Mouse (Mus musculus) Patski (cell line): ENCODE data around the gene Ythdf2. TPM values are rescaled to one million over a fixed set of nuclear protein-coding genes. Genes with fewer than 3 reads are reported as not detected.

Experiments used
- ATAC-seq: fragments of 100-300 bp; one replicate; pipeline ENCODE4 v1.8.0; 2021
- CTCF ChIA-PET: fragments of 350-600 bp; sonication (Branson Sonifier 250); formaldehyde crosslinking; loops from one replicate; lab custom pipeline; 2022; ENCODE audit warnings: inconsistent platforms; lab: Charles Lee
- POLR2A ChIA-PET: fragments of 350-600 bp; sonication (Branson Sonifier 250); formaldehyde crosslinking; loops from one replicate; lab custom pipeline; 2022; ENCODE audit warnings: antibody characterized with exemption, inconsistent platforms; lab: Charles Lee
- DNase-seq: peaks from one replicate; pipeline ENCODE4 v3.0.0-alpha.2; 2011; ENCODE audit warnings: low read depth, low spot score
- H3K27me3 ChIP-seq: fragments of 371-371 bp; one replicate; pipeline ENCODE4 v1.5.1; 2021
- CTCF ChIP-seq: fragments of 100-300 bp; IDR thresholded peaks from one replicate; pipeline ENCODE4 v1.5.1; 2021
- in situ Hi-C: fragments of 300-500 bp; cut with MboI; formaldehyde crosslinking; loops from 3 replicates; pipeline ENCODE4 v1.11.1; 2018; ENCODE audit warnings: low pct_unique_long_range_greater_than_20kb, mixed read lengths
- polyA plus RNA-seq: library from polyadenylated mRNA; unstranded; gene quantifications from one replicate; pipeline ENCODE4 v1.2.3, GENCODE M21; 2021

The Ythdf2 gene
- polyA plus RNA-seq, 1 experiment from 2014 or later, result 35.5 TPM

DNA sequence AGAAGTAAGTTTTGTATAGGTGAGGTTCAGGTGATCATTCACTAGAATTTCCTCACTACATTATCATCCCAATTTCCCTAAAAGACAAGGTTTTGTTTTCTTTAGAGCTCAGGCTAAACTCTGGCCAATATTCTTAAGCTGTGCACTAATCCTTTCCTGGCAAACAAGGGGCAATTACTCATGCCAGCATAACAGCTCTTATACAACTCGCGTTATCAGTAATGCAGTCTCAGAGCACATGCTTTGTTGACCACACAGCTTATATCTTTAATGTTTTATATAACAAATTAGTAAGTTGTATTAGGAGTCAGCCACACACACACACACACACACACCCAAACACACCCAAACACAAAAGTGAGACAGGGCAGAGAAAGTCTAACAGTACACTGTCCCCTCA is 1.8 kb downstream of the Ythdf2 start:
- in situ Hi-C loops, result no loop called here
- ATAC-seq, result no peak
- ChIA-PET POLR2A (interaction anchor here (0.7 kb wide), 2 partner anchors 29 to 119 kb away, joined by 3 read pairs; partner anchors contain the start of gene Trnau1ap), CTCF (interaction anchor here (0.8 to 1.0 kb wide), 3 partner anchors 16 to 123 kb away, joined by 3 to 4 read pairs (median 4); no protein-coding TSS in a partner anchor)
- no peaks in the 10 kb centered on the region for H3K27me3 ChIP-seq
- DNase-seq, result no peak
- TF ChIP-seq CTCF, result no peak

DNA sequence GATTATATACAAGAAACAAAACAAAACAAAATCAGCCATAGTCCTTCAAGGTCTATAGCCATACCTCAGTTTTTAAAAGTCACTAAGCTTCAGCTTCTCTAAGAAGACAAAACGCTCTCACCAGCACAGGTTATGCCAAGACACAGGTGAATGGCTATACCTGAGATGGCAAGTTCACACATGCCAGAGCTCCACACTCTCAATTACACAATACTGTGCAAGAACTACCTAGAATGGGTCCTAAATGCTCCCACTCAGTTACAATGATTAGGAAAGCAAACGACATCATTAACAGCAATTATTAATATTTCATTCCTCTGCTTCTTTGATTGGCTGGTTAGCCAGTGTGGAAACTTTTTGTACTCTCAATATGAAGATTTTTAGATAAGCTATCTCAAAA is 2.8 kb downstream of the Ythdf2 start:
- ChIA-PET CTCF (no interaction called here), POLR2A (no interaction called here)
- TF ChIP-seq CTCF, result no peak
- DNase-seq (no peak), ATAC-seq (no peak)
- in situ Hi-C loops, result no loop called here
- no peaks in the 10 kb centered on the region for H3K27me3 ChIP-seq

DNA sequence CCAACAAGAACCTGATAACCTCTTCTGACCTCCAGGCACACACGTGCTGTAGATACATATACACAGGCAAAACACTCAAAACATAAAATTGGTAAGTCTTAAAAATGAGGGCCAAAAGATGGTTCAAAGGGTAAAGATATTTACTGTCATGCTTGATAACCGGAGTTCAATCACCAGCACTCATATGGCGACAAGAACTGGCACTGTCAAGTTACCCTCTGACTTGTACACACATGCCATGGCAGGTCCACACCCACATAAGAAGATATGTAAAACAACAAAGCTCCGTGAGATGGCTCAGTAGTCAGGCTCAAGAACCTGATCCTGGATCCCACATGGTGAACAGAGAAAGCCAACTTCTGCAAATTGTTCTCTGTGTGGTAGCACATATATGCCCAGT is 4.8 kb downstream of the Ythdf2 start:
- no peaks in the 10 kb centered on the region for H3K27me3 ChIP-seq
- in situ Hi-C loops, result no loop called here
- TF ChIP-seq CTCF, result no peak
- ChIA-PET POLR2A (no interaction called here), CTCF (no interaction called here)
- no peak for DNase-seq
- ATAC-seq, result no peak

DNA sequence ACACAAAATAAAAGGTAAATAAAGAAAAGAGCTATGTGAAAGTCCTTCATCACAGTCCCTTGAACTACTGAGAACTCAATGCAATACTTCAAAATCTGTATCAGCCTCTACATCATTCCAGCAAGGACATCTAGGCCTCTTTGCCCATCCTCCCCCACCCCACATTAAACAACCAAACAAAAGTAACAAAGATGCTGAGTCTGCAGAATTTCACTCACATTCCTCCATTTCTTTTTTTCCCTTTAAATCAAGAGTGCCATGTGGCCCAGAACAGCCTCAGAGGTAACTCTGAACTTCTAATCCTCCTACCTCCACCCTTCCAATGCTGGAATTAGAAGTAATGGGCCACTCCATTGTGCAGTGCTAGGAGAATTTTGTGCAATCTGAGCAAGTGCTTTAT is 13.3 kb downstream of the Ythdf2 start:
- in situ Hi-C loops, result no loop called here
- DNase-seq (no peak), ATAC-seq (no peak)
- ChIA-PET CTCF (interaction anchor here (0.8 to 1.7 kb wide), 2 partner anchors 13 to 14 kb away, joined by 4 to 5 read pairs; no protein-coding TSS in a partner anchor), POLR2A (no interaction called here)
- H3K27me3 ChIP-seq, result no peaks in the 10 kb centered on the region
- TF ChIP-seq CTCF, result no peak

DNA sequence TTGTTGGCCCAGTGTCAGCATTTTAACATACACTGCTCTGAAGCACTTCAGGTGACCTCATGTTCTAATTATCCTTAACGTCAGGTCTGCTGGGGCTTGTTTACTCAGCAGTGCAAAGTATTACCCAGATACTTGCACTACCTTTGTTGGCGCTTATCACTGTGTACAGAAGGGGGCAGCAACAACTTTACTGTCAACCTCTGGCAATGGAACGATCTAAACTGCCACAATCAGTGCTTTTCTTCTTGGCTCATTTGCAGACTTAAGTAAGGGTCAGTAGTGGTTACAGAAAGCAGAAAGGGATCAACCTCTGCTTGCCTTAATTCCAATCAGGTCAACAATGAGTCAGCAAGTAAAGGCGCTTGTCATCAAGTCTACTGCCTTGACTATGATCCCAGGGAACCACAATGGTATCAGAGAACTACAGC is 13.8 kb downstream of the Ythdf2 start:
- no peak for DNase-seq
- peak; percentile 53 for TF ChIP-seq CTCF
- in situ Hi-C loops, result no loop called here
- ATAC-seq, result no peak
- CTCF ChIA-PET, result interaction anchor here (0.8 to 1.7 kb wide), 2 partner anchors 13 to 15 kb away, joined by 4 to 5 read pairs; no protein-coding TSS in a partner anchor
- no peaks in the 10 kb centered on the region for H3K27me3 ChIP-seq
- POLR2A ChIA-PET, result no interaction called here

- POLR2A ChIA-PET, result no interaction called here
- in situ Hi-C loops, result no loop called here
- CTCF ChIA-PET, result interaction anchor here (1.4 to 1.5 kb wide), 2 partner anchors 10 to 15 kb away, joined by 4 to 5 read pairs; no protein-coding TSS in a partner anchor
- no peak for DNase-seq
- no peaks in the 10 kb centered on the region for H3K27me3 ChIP-seq
- ATAC-seq, result no peak
- no peak for TF ChIP-seq CTCF
Observed at GRCm38 (mm10) chr4:132194975-132195374, 17.1 kb downstream of the Ythdf2 start.

- H3K27me3 ChIP-seq, result no peaks in the 10 kb centered on the region
- ChIA-PET POLR2A (no interaction called here), CTCF (interaction anchor here (1.4 to 1.5 kb wide), 2 partner anchors 9 to 16 kb away, joined by 4 to 5 read pairs; no protein-coding TSS in a partner anchor)
- DNase-seq, result no peak
- in situ Hi-C loops, result no loop called here
- TF ChIP-seq CTCF, result no peak
- ATAC-seq, result no peak
Observed at GRCm38 (mm10) chr4:132194373-132194772, 17.7 kb downstream of the Ythdf2 start.

GRCm38 (mm10) chr4:132187826-132188401 is 24.2 kb downstream of the Ythdf2 start:
- in situ Hi-C loops, result loop anchor here (10.0 kb wide), 1 partner anchor 157 kb away; no protein-coding TSS in a partner anchor
- POLR2A ChIA-PET, result no interaction called here
- TF ChIP-seq CTCF, result no peak
- DNase-seq (no peak), ATAC-seq (no peak)
- no peaks in the 10 kb centered on the region for H3K27me3 ChIP-seq
- CTCF ChIA-PET, result no interaction called here

DNA sequence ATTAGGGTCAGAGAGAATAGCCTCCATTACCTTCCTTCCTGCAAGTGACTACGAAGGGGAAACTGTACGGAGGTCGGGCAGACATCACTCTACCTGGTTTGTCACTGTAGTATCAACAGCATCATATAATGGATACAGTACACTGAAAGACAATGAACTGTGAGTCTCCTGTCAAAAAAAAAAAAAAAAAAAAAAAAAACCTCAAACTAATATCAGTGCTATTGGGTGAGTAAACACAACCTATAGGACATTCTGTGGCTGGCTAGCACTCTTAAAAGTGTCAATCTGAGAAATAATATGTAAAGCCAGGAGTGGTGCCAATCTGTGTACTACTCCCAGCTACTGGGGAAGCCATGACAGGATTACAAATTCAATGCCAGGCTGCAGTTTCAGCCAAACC is 28.9 kb downstream of the Ythdf2 start:
- ATAC-seq (no peak), DNase-seq (no peak)
- in situ Hi-C loops, result loop anchor here (10.0 kb wide), 1 partner anchor 162 kb away; no protein-coding TSS in a partner anchor
- no peaks in the 10 kb centered on the region for H3K27me3 ChIP-seq
- POLR2A ChIA-PET, result no interaction called here
- CTCF ChIA-PET, result no interaction called here
- TF ChIP-seq CTCF, result no peak

DNA sequence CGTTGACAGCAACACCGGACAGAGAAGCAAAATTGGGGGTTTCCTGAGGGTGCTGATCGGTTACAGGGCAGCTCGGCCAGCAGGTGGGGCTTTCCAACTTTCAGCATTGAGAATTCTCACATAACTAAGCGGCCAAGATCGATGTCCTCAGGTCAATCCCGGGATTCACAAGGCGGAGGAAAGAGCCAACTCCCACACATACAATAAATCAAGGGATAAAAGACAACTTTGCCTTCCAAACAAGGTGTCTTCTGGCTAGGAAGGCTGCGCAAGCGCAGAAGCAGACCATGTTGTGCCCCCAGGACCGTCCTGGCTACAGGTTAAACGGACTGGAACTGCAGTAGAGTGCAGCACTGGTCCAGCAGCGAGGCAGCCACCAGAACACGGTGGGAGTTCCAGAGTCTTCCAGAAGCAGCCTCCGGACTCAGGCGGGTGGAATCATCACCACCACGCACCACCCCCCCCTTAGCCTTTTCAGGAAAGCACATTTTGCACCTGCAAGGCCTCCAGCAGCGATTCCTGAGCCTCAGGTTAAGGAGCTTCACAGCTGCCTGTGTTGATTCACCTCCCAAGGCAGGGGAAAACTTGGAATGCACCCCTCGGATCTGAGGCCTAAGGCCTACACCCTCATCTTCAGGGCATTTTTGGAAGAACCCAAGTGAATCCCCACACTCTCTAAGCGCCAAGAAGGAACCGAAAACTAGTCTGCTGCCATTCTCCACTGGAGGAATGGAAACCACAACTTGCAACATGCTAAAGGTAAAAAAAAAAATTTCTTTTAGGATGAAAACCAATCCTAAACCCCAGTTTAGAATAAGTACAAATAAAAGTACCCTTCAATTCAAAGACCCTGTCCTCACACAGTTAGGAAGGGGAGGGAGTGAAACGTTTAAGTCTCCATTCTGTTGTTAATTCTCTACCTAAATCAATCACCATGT is 30.1 kb downstream of the Ythdf2 start:
- no peaks in the 10 kb centered on the region for H3K27me3 ChIP-seq
- ChIA-PET POLR2A (interaction anchor here (0.6 to 0.8 kb wide), 2 partner anchors 29 to 50 kb away, joined by 3 read pairs; no protein-coding TSS in a partner anchor), CTCF (interaction anchor here (0.9 to 1.2 kb wide), 2 partner anchors 11 to 66 kb away, joined by 3 read pairs; no protein-coding TSS in a partner anchor)
- DNase-seq, result no peak
- peak; percentile 36 for TF ChIP-seq CTCF
- in situ Hi-C loops, result loop anchor here (10.0 kb wide), 1 partner anchor 163 kb away; no protein-coding TSS in a partner anchor
- no peak for ATAC-seq
